Mouse (Mus musculus): ENCODE results near the gene Cstf1.

- no peak for TF ChIP-seq POLR2A (IDR thresholded peaks at IDR 0.05; ENCODE audit: insufficient read depth, low read length)
- no peak for TF ChIP-seq EP300 (IDR thresholded peaks at IDR 0.05; ENCODE audit: insufficient read depth, low read depth, low read length)
Observed at GRCm38 (mm10) chr2:172381898-172382297, 11.4 kb downstream of the Cstf1 start.

Data from ES-Bruce4 (cell line).